Mouse (Mus musculus) adrenal gland, adult 8-10 months (tissue): ENCODE data around the gene Crct1. TPM values are rescaled to one million over a fixed set of nuclear protein-coding genes. Genes with fewer than 3 reads are reported as not detected.

Experiments used
- DNase-seq: peaks from one replicate; pipeline ENCODE4 v3.0.0; 2022
- total RNA-seq, 4 experiments: library from RNA; stranded (reverse); gene quantifications; 2 replicates each; pipeline ENCODE4 v1.2.4; 2022

Crct1 gene
- not detected for total RNA-seq

- no peak for DNase-seq
Measured at GRCm38 (mm10) chr3:93015460-93016104, at the start of gene Crct1. Gene Crct1 (minus strand): TSS chr3:93015687.

GRCm38 (mm10) chr3:93052826-93053474, 37.5 kb upstream of the Crct1 start:
- no peak for DNase-seq

GRCm38 (mm10) chr3:93050182-93050581, 34.7 kb upstream of the Crct1 start:
- DNase-seq = no peak

GRCm38 (mm10) chr3:93031450-93031849, 16.0 kb upstream of the Crct1 start:
- no peak for DNase-seq

DNA sequence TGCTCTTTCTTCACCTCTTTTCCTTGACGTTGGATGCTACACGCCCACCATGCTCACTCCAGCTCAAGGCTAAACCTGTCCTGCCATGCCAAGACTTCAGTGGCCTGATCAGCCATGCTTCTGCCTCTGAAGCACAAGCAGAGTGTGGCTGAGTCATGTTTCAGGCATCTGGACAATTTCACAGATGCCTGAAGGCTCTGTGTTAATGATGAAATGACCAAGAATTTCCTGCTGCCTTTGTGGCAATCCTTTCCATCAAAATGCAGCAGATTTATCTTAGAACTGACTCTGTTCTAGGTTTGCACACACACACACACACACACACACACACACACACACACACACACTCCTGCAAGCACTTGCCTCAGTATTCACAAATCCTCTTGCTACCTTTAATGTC, 10.0 kb upstream of the Crct1 start:
- DNase-seq = no peak

DNA sequence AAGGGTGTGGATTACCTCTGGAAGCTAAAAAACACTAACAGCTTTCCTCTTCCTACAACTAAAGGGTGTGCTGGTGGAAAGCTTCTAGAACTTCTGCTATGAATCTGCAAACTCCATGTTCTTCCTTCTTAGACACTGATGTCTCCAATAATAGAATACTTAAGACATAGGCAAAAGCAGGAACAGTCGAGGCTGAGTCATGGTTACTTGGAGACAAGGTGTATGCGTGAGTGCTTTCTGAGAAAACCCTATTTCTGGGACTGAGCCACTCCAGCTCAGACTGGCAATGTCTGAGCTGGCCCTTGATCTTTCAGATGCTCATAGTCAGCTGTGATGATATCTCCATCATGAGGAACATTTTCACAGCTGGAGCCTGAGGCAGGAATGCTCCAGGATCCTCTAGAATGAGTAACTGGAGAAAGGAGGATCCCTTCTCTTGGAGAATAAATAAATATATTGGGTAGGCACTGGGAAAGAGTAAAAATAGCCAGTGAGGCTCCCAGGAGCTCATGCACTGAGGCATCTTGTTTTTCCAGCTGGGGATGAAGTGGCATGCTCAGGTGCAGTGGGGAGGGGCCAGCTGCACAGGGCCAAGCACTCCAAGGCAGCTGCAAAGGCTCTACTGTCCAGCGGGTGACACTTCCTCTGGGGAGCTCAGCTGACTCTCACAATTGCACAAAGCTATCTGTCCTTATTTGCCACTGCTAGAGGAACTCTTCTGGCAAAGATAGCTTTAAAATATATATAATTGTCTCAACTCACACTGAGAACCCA, 8.1 kb upstream of the Crct1 start:
- no peak for DNase-seq

- DNase-seq = no peak
Measured at GRCm38 (mm10) chr3:93021171-93021570, 5.7 kb upstream of the Crct1 start.

DNA sequence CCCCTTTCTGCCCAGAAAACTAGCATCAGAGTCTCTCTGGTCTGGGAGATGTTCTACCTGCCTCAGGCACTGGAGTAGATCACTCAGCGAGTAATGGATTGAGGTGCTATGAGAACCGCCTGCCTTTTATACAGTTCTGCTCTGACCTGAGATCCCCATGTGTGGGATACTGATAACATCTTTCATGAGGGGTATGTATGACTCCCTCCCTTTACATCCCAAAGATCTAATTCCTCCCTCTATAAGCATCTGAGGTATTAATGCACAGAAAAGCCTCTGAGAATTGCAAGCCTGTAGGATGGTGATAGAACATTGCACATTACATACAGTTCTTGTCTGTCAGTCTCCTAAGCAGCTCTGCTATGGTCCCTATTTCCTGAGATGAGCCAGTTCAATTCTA, 3.5 kb upstream of the Crct1 start, which contains the start of gene Lce1m:
Gene Lce1m, minus strand, starts transcription at position 101 of the 400 bp plus-strand sequence.
- DNase-seq = no peak

DNA sequence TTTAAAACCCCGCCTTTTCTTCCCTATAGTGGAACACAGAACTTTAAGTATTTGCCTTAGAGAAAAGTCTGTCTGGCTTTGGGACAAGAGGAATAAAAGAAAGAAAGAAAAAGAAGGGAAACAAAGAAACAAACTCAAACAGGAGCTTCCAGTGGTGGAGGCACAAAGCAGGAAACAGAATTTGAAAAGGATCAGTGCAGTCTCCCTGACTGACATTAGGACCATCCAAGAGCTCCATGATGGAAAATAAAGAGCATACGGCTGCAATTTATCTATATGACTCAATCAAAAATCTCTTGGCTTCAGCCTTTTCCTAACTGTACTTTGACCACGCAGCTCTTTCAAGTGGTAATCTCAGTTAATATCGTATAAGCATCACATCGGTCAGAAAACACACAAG, 616 bp downstream of the Crct1 start:
- DNase-seq = no peak

DNA sequence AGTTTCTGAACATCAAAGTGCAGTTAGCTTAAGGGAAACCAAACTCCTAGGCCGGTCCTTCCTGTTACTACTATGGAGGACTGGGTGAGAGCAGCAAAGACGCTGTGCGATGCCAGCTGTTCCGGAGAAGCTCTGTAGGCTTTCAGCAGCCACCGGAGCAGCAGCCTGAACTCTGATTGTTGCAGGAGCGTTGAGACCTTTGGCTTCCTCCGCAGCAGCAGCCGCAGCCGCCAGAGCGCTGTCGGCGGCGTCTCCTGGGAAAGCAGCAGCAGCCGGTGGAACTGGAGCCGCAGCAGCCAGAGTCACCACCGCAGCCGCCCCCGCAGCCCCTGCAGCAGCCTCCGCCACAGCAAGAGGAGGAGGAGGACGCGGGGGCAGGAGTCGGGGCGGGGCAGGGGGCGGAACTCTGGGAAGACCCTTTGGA, 1.1 kb downstream of the Crct1 start:
- DNase-seq = peak; percentile 2

DNA sequence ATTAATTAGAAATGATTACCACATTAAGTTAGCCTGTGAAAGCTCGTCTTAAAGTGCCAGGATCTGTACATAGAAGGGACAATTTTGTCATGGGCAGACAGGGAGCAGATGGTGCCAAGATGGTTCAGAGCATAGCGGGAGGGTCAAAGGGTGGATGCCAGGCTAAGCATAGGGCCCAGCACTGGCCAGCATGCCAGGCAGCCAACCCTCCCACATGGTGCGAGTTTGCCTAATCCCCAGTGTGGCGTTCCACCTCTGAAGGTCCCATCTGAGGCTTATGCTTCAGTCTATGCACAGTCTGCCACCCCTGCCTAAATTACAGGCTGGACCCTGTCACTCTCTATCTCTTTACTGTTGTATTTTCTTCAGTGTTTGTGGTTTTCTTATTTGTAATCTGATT, 12.6 kb downstream of the Crct1 start:
- DNase-seq = no peak

DNA sequence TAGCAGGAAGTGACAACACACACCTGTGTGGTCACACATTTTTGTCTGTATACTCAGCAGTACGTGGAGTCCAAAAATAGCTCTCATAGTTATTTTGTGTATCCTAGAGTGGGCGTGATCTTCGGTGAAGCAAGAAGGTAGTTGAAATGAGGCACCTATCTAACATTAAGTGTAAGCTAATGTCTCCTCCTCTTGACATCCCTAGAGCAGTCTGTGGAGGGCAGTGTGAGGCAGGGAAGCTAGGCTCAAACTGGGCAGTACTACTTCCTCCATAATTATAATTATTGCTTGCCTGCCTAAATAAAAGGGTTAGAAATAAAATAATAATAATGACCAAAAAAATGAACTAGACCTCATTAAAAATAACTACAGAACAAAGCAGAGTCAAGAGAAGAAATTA, 14.9 kb downstream of the Crct1 start:
- DNase-seq = no peak

GRCm38 (mm10) chr3:92998691-92999090, 16.8 kb downstream of the Crct1 start:
- DNase-seq = peak; percentile 9

GRCm38 (mm10) chr3:92991926-92992325, 23.6 kb downstream of the Crct1 start, which contains the start of gene Lce3f:
Gene Lce3f (plus strand): TSS chr3:92992226.
- DNase-seq = no peak

- DNase-seq = no peak
Measured at GRCm38 (mm10) chr3:92978484-92978883, 37.0 kb downstream of the Crct1 start.

DNA sequence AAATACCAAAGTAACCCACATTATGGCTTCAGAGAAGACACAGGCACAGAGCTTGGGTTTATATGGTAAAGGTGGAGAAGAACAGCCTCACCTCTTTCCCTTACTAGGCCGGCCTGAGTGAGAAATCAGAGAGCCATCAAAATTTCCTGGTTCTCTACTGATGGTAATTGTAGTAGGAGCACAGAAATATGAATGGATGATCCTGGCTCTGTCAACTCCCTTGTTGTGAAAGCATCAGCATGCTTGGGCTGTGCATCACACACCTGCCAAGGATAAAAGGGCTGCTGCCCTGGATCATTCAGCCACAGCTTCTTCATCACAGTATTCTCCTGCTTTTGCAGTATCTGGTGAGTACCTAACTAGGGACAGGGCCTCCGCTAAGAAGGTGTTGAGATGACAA, 48.7 kb downstream of the Crct1 start, which contains the start of gene Lce3e:
Gene Lce3e, plus strand, starts transcription at position 301 of the 400 bp plus-strand sequence.
- no peak for DNase-seq

Other genes starting within 250 kb of the Crct1 start
- gene Lce1i, start 236.8 kb downstream of the Crct1 start, total RNA-seq = not detected
- gene Lce1j, start 225.2 kb downstream of the Crct1 start, total RNA-seq = not detected
- gene Lce1k, start 207.8 kb downstream of the Crct1 start, total RNA-seq = not detected
- not detected for gene Kprp, start 188.4 kb downstream of the Crct1 start, total RNA-seq
- not detected for gene Lce1l, start 164.4 kb downstream of the Crct1 start, total RNA-seq
- not detected for gene 2310050C09Rik, start 145.5 kb downstream of the Crct1 start, total RNA-seq
- not detected for gene Lce3a, start 89.5 kb downstream of the Crct1 start, total RNA-seq
- not detected for gene Lce3b, start 82.7 kb downstream of the Crct1 start, total RNA-seq
- not detected for gene Lce3c, start 71.2 kb downstream of the Crct1 start, total RNA-seq
- gene Lce3d, start 58.3 kb downstream of the Crct1 start, total RNA-seq = not detected
- gene Lce3e, start 48.6 kb downstream of the Crct1 start, total RNA-seq = not detected
- gene Lce3f, start 23.5 kb downstream of the Crct1 start, total RNA-seq = not detected
- not detected for gene Lce1m, start 3.4 kb upstream of the Crct1 start, total RNA-seq
- not detected for gene Gm4858, start 53.1 kb upstream of the Crct1 start, total RNA-seq
- not detected for gene Crnn, start 129.1 kb upstream of the Crct1 start, total RNA-seq
- not detected for gene Flg2, start 181.6 kb upstream of the Crct1 start, total RNA-seq